In genomic region chr17:55952447-55953027, GRCm38 (mm10) we compare ENCODE assay signal across 10 mouse cellular contexts. TPM values are rescaled to one million over a fixed set of nuclear protein-coding genes. Genes with fewer than 3 reads are reported as not detected.
A peak's percentile ranks its signal among the peaks of the same experiment; 100 is the strongest.
DNase-seq lines count a peak whose midpoint lies in the region; ATAC-seq lines count a peak whose summit lies in the region.
"Had no signal": no experiment of that assay in that cellular context is flagged by ENCODE, and none has a peak within 500 bp of the region (broad histone marks: within the 10 kb centered on the region; RNA-seq: fewer than 3 reads in every experiment).

Gene Ebi3 (plus strand): TSS chr17:55952640.

- no peak within 1 kb of the TSS for H3K27ac ChIP-seq in liver, embryonic 11.5 days (ENCODE audit: low read depth, low read length)

- no peaks in the 10 kb centered on the region for H3K36me3 ChIP-seq in liver, embryonic 11.5 days (ENCODE audit: control insufficient read depth, insufficient read depth, low read length)

- no peaks in the 10 kb centered on the region for H3K9me3 ChIP-seq in liver, embryonic 11.5 days (ENCODE audit: control insufficient read depth, low read length)

- no peak within 1 kb of the TSS for H3K4me2 ChIP-seq in liver, embryonic 11.5 days

- peak; percentile 5 for DNase-seq in cerebellum, adult 11 months
- DNase-seq in cerebellum, postnatal 10 days: no peak
- peak; percentile 41 to 60 for DNase-seq in lung, postnatal 4 days
- DNase-seq in lung, postnatal 25 days (ENCODE audit: low spot score): no peak
- DNase-seq in liver, embryonic 11.5 days (ENCODE audit: low spot score): peak; percentile 31
- peak; percentile 57 to 71 for DNase-seq in spleen, postnatal 4 days (ENCODE audit: low spot score in 2 of 2)
- DNase-seq in urinary bladder, adult 2 months (ENCODE audit: low spot score): no peak
- DNase-seq in left cerebral cortex, adult 11 months (ENCODE audit: low spot score): no peak

- H3K27me3 ChIP-seq in liver, embryonic 11.5 days (replicated peaks; ENCODE audit: control insufficient read depth, insufficient read depth, low read length): peaks cover 3% of the 10 kb centered on the region; the same call in 1 of the 2 replicates

- H3K4me3 ChIP-seq in liver, embryonic 11.5 days (ENCODE audit: low read depth, low read length): no peak within 1 kb of the TSS

- 58% methylated on average over 6 of the region's 6 CpGs for WGBS in liver, embryonic 11.5 days

- no peak for ATAC-seq in liver, embryonic 11.5 days (replicated peaks; ENCODE audit: low FRiP score)
- ATAC-seq: forebrain, embryonic 14.5 days had no signal

- H3K9ac ChIP-seq in liver, embryonic 11.5 days (ENCODE audit: low read depth, low read length): no peak within 1 kb of the TSS

- H3K4me1 ChIP-seq in liver, embryonic 11.5 days (replicated peaks; ENCODE audit: control insufficient read depth, insufficient read depth, low read length): peaks cover 10% of the 10 kb centered on the region

RNA-seq across cellular contexts. Expression of gene Ebi3, which starts in this region (rescaled TPM):
- polyA plus RNA-seq in liver, embryonic 11.5 days (2014; fragmentation: Nextera tagmentation; extraction: Ambion mirVana): 3.5 and 4.7 TPM in 2 replicates
- polyA plus RNA-seq in urinary bladder, adult 2 months (2012; rRNA removed): 2.9 and 3.1 TPM in 2 replicates
- polyA plus RNA-seq: C2C12 had no signal

Comparison
In these comparisons a context has a peak if more than half of its experiments do, and no peak if none do; other contexts are left out.
1. DNase-seq: peak in cerebellum, adult 11 months (single experiment), lung, postnatal 4 days (2 of 2), liver, embryonic 11.5 days (single experiment) and spleen, postnatal 4 days (2 of 2); none in cerebellum, postnatal 10 days (0 of 2), lung, postnatal 25 days (single experiment), urinary bladder, adult 2 months (single experiment) and left cerebral cortex, adult 11 months (single experiment).